Mouse (Mus musculus) kidney, adult 9 months (tissue): ENCODE data around the gene Smu1.

Experiments
- DNase-seq: peaks from one replicate; pipeline ENCODE4 v3.0.0; 2022

The Smu1 gene

GRCm38 (mm10) chr4:40757157-40757779 lies 455 bp downstream of the Smu1 start:
- no peak for DNase-seq

DNA sequence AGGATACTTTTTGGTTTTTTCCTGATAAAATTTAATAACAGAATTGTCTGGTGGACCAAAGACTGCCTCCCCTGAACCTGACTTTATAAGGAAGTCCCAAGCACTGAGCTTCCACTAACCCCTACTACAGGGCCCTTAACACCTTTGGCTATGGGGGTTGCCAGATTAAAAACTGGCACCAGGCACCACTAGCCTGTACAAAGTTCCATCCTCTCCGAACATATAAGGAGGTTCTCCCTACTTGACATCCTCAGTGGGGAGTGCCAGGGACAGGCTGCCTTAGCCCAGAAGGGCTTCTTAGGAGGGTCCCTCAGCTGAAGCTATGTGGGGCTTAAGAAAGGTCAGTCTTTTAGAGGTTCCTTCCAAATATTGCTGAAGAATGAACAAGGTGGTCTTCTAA lies 22.4 kb downstream of the Smu1 start:
- DNase-seq = no peak

DNA sequence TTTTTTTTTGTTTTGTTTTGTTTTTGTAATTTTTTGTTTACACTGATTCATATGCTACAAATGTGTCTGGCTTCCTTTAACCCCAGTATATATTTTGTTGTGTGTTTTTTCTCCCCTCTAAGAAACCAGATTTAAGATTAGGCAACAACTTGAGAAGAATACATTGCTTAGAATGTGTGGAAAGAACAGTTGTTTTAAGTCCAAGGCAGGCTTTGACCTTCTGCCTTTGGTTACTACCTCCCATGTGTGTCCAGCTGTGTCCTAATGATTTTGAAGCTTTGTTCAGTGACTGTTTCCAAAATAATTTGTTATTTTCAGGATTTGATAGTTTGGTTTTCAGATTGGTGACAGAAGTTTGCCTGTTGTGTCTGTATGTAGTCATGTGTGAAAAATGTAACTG lies 26.5 kb downstream of the Smu1 start:
- no peak for DNase-seq

- DNase-seq = no peak
Observed at GRCm38 (mm10) chr4:40727247-40727646, 30.5 kb downstream of the Smu1 start.

DNA sequence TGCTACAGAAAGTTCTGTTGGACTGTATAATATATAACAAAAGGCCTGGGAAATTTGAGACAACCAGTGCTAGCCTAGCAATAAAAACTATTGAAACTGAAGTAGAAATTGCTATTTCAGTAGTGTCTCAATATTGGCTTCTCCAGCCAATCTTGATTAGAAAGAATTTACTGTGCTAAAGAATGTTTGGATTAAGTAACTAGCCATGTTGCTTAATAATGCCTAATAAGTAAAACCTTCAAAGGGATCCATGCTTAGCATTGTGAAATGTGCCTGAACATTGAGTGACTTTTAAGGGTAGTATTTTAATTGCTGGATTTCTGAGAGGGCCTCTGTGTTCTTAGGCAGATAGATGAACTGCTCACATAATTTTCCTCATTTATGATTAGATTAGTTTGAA lies 32.2 kb downstream of the Smu1 start:
- no peak for DNase-seq

- DNase-seq = peak; percentile 70
Observed at GRCm38 (mm10) chr4:40725141-40725540, 32.6 kb downstream of the Smu1 start.

- DNase-seq = peak; percentile 77
Observed at GRCm38 (mm10) chr4:40722687-40723460, 34.8 kb downstream of the Smu1 start.

GRCm38 (mm10) chr4:40722011-40722666 lies 35.6 kb downstream of the Smu1 start, which contains the start of gene Dnaja1:
Gene Dnaja1, plus strand, starts transcription at chr4:40722150.
- DNase-seq = peak; percentile 97

DNA sequence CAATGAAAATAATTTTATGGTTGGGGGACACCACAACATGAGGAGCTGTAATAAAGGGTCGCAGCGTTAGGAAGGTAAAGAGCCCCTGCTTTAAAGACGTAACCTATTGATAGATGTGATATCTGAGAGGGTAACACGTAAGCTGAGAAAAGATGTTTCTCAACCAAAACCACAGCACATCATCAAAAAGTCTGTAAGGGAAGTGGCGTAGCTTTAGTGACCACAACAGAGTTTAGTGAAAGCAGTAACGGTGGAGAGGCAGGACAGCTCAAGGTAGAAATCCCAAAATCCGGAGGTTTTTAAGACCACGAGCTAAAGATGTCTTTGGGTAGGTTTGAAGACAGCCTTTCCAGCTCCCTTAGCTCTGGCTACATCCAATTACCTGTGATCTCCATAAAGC lies 36.8 kb downstream of the Smu1 start:
- no peak for DNase-seq

DNA sequence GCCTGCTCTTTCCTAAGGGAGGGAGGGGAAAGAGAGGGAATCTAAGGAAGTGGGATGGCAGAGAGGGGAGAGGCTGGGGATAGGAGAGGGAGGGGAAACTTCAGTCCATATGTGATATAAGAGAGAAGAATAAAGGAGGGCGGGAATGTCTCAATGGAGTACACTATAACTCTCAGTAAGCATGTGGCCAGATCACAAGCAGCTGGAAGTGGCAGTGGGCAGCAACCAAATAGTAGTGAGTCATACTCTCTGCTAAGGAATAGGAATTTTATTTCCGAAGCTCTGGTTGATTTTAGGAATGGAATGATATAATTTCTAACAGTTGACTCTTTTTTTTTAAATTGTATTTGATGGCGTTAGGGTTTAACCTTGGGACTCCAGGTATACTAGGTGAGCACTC lies 40.6 kb downstream of the Smu1 start:
- no peak for DNase-seq

DNA sequence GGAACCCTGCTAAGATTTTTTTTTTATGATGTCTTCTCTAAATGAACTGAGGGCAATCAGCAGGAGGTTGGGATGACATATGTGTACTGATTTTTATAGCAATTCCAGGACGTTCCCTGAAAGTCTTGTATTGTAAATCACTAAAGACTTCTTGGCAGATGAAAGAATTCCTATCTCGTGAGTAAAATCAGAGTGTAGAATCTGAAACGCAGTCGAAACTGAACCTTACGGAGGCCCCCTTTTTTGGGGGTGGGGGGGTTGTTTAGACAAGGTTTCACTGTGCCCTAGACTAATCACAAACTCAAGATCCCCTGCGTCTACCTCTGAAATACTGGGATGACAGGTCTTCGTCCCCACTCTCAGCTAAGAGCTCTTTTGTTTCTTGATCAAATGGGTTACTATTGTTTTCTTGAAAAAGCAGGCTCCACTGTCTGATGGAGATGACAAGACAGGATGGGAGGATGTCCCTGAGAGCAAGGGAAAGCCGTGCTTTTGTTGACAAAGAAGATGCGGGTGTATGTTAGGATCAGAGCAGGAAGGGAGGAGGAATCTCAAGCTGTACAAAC lies 53.9 kb downstream of the Smu1 start:
- DNase-seq = peak; percentile 34

DNA sequence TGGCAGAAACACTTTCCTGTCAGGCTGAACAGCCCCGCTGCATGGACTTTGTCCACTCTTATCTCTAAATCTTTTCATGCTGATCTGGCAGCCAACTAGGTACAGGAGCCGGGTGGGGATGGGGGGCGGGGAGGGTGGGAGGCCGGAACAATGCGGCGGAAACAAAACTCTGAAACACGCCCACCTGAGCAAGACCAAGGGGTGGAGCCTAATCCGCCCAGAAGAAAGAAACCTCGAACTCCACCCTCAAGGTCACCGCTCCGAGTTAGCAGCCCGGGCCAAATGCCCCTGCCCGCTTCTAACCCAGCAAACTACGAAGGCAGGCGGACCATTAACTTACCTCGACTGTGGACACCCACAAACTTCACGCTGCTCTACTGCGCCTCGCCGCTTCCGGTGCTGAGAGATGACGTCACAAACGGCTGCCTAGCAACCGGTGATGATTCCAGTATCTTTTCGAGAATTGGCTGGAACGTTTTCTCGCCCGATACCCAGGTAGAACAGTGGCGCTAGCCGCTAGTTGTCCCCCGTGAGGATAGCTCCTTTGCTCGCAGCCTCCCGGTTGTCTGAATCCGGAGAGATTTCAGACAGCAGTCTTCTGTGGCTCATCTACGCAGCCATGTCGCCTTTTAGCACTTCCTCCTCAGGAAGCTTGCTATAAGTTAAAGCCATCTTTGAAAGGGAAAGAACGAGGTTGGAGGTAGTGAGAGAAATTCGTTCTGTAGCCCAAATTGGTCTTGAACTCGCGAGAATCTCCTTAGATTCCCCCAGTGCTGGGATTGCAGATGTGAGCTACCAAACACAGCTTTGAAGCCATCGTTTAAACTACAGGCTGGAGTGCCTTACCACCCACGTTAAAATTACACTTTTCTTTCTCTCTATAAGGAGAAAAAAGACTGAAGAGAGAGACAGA lies 54.7 kb downstream of the Smu1 start, which contains the start of gene Aptx:
Gene Aptx (minus strand): TSS at position 398 of the 913 bp plus-strand sequence.
- DNase-seq = peak; percentile 99

DNA sequence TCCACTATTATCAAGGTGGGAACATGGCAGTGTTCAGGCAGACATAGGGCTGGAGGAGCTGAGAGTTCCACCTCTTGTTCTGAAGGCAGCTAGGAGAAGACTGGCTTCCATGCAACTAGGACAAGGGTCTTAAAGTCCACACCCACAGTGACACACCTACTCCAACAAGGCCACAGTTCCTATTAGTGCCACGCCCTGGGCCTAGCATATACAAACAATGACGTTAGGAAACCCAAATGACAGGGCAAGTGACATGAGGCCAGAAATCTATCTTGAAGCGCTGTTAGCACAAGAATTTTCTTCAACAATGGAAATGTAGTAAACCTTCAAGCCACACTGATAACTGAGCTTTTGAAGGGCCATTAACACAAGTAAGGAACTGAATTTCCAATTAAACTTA lies 55.9 kb downstream of the Smu1 start:
- DNase-seq = no peak

- DNase-seq = peak; percentile 95
Observed at GRCm38 (mm10) chr4:40700216-40700615, 57.5 kb downstream of the Smu1 start.

DNA sequence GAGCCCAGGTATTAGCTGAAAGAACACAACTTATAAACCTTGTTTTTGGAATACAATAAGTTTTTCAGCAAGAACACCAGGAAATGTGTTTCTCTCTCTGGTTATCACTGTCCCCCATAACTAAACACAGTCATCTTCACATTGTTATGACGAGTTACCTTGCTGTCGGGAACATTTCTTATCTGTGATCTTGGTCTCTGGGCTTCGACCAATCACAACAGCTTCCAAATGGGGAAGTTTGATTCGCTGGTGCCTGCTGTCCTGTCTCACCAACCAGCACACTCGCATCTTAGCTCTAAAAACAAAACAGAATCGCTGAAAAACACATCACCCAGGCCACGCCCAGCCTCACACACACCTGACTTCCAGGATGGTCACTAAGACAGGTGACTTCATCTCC lies 60.7 kb downstream of the Smu1 start:
- no peak for DNase-seq

GRCm38 (mm10) chr4:40691100-40691499 lies 66.6 kb downstream of the Smu1 start:
- no peak for DNase-seq
